Mouse (Mus musculus) neural tube, embryonic 12.5 days (tissue): Measurements from ENCODE around the gene Serinc5. TPM values are rescaled to one million over a fixed set of nuclear protein-coding genes. Genes with fewer than 3 reads are reported as not detected.

ENCODE experiments used
- ATAC-seq: fragments of 200-750 bp; cut with Nextera tagmentation; 2 replicates; pipeline ENCODE4 v1.8.0; 2017; ENCODE audit warnings: low read depth, mild to moderate bottlenecking, moderate TSS enrichment, moderate library complexity; ENCODE audit not compliant: low FRiP score
- H3K27ac ChIP-seq: fragments of 300-500 bp; sonication (generic); 2 replicates; pipeline ENCODE4 v1.5.1; 2016
- H3K27me3 ChIP-seq: fragments of 300-500 bp; sonication (generic); replicated peaks from 2 replicates; pipeline ENCODE4 v1.6.1; 2016; ENCODE audit warnings: mild to moderate bottlenecking
- H3K36me3 ChIP-seq: fragments of 300-500 bp; sonication (generic); 2 replicates; pipeline ENCODE4 v1.6.1; 2016; ENCODE audit warnings: mild to moderate bottlenecking
- H3K4me1 ChIP-seq: fragments of 300-500 bp; sonication (generic); 2 replicates; pipeline ENCODE4 v1.6.1; 2016
- H3K4me2 ChIP-seq: fragments of 300-500 bp; sonication (generic); replicated peaks from 2 replicates; pipeline ENCODE4 v1.6.1; 2016; ENCODE audit warnings: mild to moderate bottlenecking
- H3K4me3 ChIP-seq: fragments of 300-500 bp; sonication (generic); 2 replicates; pipeline ENCODE4 v1.5.1; 2016
- H3K9ac ChIP-seq: fragments of 300-500 bp; sonication (generic); 2 replicates; pipeline ENCODE4 v1.6.1; 2016; ENCODE audit warnings: mild to moderate bottlenecking
- H3K9me3 ChIP-seq: fragments of 300-500 bp; sonication (generic); 2 replicates; pipeline ENCODE4 v1.6.1; 2016; ENCODE audit warnings: mild to moderate bottlenecking
- WGBS: fragments of 180-500 bp; shearing (Covaris S2); methylation state at CpG from one replicate; pipeline ENCODE4 v1.1.7; 2016; 5-methylcytosine and 5-hydroxymethylcytosine counted together
- polyA plus RNA-seq: library from polyadenylated mRNA; unstranded; fragments of >200 nt; fragmentation: Nextera tagmentation; extraction: Ambion mirVana; gene quantifications from 2 replicates; pipeline ENCODE4 v1.2.1, GENCODE M21; 2016

Gene Serinc5
- polyA plus RNA-seq, 1 experiment from 2014 or later = 27.9 TPM

DNA sequence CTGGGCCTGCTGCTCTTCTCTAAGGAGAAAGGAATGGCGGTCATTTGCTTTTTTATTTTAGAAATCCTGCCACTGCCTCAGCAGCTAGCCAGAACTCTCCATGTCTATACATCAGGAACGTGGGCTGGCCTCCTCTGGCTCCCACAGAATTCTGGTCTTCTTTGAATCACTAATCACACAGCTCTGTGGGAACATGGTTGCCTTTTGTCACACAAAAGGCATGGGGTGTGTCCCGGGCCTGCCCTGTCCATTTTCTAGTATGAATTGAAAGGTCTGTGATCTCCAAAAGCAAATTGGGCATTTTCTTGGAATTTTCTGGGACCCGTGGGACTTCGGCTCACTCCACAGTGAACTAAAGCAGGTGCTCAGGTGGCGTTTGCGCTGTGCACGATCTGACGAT is 87.9 kb downstream of the Serinc5 start:
- 57% methylated on average over 9 of the region's 9 CpGs for WGBS
- Histone ChIP-seq H3K9ac (no peak overlapping the region), H3K9me3 (no peaks in the 10 kb centered on the region), H3K4me2 (no peak overlapping the region), H3K4me3 (no peak overlapping the region), H3K4me1 (peaks cover 1% of the 10 kb centered on the region; the same call in 1 of the 2 replicates), H3K27me3 (no peaks in the 10 kb centered on the region), H3K36me3 (peaks cover 15% of the 10 kb centered on the region), H3K27ac (no peak overlapping the region)
- no peak for ATAC-seq

DNA sequence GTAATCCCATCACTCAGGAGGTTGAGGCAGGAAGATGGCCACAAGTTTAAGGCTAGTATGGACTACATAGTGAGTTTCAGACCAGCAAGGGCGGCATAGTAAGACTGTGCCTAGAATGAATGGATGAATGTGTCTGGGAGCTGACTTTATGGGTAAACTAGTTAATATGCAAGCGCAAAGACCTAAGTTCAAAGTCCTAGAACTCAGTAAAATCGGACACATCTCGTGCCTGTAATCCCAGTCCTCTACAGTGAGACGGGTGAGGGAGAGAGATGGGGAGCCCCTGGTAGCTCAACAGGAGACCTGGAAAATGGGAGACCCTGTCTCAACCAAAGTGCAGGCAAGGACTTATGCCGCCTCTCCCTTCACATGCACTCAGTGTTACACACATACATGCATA is 88.5 kb downstream of the Serinc5 start:
- 90% methylated on average over 6 of the region's 6 CpGs for WGBS
- ATAC-seq = no peak
- Histone ChIP-seq H3K27me3 (no peaks in the 10 kb centered on the region), H3K4me2 (no peak overlapping the region), H3K9me3 (no peaks in the 10 kb centered on the region), H3K4me1 (peaks cover 6% of the 10 kb centered on the region), H3K27ac (no peak overlapping the region), H3K36me3 (peaks cover 15% of the 10 kb centered on the region), H3K4me3 (no peak overlapping the region), H3K9ac (no peak overlapping the region)

DNA sequence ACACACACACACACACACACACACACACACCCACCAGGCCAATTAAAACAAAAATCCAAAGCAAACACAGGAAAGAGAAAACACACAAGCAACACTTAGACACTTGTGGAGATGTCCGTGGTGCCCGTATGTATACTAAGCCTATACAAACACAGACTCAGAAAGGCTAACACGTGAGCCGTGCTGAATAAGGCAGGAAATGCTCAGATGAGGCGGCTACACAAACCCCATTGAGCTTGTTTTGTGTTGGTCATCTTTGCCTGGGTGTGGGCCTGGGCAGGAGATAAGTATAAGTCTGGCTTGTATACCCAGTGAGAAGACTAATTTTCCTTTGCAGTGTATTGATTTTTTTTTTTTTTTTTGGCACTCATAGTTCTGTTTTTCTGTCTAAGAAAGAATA is 91.1 kb downstream of the Serinc5 start:
- 90% methylated on average over 5 of the region's 5 CpGs for WGBS
- H3K36me3 ChIP-seq = peaks cover 17% of the 10 kb centered on the region
- no peaks in the 10 kb centered on the region for H3K27me3 ChIP-seq
- H3K27ac ChIP-seq = no peak overlapping the region
- no peak overlapping the region for H3K9ac ChIP-seq
- no peak overlapping the region for H3K4me3 ChIP-seq
- H3K9me3 ChIP-seq = no peaks in the 10 kb centered on the region
- ATAC-seq = no peak
- no peak overlapping the region for H3K4me2 ChIP-seq
- H3K4me1 ChIP-seq = peaks cover 22% of the 10 kb centered on the region

DNA sequence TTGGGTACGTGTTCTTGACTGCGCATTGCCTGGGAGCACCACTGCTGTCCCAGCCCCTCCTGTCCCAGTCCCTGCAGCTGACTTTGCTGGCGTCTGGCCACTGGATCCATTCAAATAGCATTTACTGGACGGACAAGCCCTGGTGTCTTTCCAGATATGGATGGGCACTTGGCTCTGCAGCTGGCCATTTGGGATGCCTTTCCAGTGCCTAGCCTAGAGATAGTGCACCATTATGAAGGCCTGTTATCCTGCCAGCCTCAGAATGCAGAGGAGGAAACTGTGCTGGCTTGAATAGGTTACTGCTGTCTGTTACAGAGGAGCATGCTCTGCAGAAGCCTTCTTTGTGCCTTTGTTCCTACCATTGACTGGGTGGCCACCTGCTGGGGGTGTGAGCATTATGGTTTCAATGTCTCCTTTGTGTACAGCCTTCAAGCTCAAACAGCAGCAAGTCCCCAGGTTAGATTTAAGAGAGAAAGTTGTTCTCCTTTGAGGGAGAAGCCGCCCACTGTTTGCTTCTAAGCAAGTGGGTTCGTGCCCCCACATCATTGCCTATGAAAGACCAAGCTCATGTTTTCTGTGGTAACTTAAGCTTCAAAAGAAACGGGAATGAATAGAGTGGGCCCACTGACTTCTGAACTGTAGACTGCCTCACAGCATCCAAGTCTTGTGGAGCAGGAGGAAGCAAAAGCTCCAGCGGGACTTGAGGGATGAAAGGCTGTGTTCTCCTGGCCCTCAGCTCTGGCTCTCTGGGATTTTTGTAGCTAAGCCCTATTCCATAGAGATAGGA is 92.5 kb downstream of the Serinc5 start:
- Histone ChIP-seq H3K36me3 (peaks cover 31% of the 10 kb centered on the region), H3K27me3 (no peaks in the 10 kb centered on the region), H3K4me3 (no peak overlapping the region), H3K9ac (no peak overlapping the region), H3K4me2 (no peak overlapping the region), H3K9me3 (no peaks in the 10 kb centered on the region), H3K4me1 (peaks cover 22% of the 10 kb centered on the region), H3K27ac (peak overlapping the region; percentile 62)
- peak; percentile 90 for ATAC-seq
- 26% methylated on average over 8 of the region's 8 CpGs for WGBS

DNA sequence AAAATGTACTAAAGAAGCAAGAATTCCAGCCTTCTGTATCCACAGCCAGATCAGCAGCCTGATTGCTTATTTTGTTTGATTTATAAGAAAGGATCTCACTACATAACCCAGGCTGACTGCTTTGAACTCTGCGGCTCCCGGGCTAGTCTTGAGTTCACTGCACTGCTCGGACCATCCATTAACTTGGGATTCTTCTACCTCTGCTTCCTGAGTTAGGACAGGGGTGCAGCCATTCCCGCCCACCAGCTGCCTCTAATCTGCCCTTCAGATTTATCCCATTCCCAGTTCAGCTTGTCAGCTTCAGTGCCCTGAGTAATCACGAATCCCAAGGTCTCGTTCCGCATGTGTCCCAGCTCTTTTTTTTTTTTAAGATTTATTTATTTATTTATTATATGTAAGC is 93.3 kb downstream of the Serinc5 start:
- ATAC-seq = no peak
- Histone ChIP-seq H3K36me3 (peaks cover 37% of the 10 kb centered on the region), H3K9me3 (no peaks in the 10 kb centered on the region), H3K4me2 (no peak overlapping the region), H3K4me1 (peaks cover 25% of the 10 kb centered on the region), H3K27me3 (no peaks in the 10 kb centered on the region), H3K9ac (no peak overlapping the region), H3K27ac (0 out of 2 replicates have a peak overlapping the region, but pooled peaks have one; percentile 38), H3K4me3 (no peak overlapping the region)
- 30% methylated on average over 7 of the region's 7 CpGs for WGBS

DNA sequence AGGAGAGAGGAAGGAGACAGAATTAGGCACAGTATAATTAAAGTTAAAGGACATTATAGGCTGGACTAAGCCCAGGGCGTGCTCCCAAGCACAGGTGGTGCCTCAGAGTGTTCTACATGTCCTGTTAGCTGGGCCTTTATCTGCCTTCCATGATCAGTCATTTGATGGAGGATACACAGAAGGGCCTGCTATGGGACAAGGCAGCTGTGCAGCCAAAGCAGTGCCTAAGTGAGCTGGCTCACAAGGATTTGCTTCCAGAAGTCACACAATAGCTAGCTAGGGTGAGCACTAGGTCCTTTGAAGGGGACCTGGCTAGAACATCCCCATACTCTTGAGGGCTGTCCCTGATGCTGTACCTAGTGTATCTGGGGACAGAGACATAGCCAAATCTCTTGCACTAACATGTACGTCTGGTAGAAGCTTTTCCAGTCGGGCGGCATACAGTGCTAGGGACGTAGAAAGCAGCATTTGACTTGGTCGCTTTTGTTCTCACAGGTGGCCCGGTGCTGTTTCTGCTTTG is 94.2 kb downstream of the Serinc5 start:
- Histone ChIP-seq H3K9ac (no peak overlapping the region), H3K9me3 (no peaks in the 10 kb centered on the region), H3K27me3 (no peaks in the 10 kb centered on the region), H3K4me1 (peaks cover 32% of the 10 kb centered on the region), H3K4me2 (no peak overlapping the region), H3K4me3 (no peak overlapping the region), H3K36me3 (peaks cover 42% of the 10 kb centered on the region), H3K27ac (no peak overlapping the region)
- 86% methylated on average over 7 of the region's 7 CpGs for WGBS
- no peak for ATAC-seq

DNA sequence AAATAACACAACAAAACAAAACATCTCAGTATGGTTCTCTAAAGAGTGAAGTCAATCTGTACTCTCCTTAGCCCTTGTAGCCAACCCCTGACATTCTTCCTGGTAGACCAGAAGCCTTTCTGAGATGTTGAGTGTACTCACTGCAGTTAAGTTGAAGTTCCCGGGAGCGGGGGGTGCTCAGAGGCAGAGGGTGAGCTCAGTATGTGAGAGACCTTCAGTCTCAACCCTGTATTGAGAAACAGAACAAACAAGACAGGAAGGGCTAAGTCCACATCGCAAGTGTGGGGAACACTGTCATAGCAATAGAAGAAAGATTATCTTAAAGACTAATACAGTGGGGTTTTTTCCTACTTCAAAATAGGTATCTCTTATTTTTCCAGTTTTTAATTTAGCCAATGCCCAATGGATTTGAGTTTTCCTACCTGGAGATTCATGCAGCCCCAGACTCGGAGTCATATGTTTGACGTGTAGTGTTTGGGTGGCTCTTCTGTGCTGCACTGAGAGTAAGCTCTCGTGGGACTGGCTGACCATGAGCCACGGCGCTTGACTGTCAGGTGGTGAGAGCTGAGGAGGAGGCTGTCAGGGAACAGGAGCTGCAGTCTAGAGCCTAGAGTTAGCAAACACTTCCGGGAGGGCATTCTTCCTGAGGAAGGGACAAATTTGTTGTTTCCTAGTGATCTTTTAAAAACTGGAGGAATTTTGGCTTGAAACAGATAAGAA is 95.6 kb downstream of the Serinc5 start:
- Histone ChIP-seq H3K4me3 (no peak overlapping the region), H3K9ac (no peak overlapping the region), H3K9me3 (no peaks in the 10 kb centered on the region), H3K27me3 (no peaks in the 10 kb centered on the region), H3K36me3 (peaks cover 32% of the 10 kb centered on the region), H3K27ac (no peak overlapping the region), H3K4me1 (peaks cover 32% of the 10 kb centered on the region), H3K4me2 (no peak overlapping the region)
- no peak for ATAC-seq
- 93% methylated on average over 9 of the region's 9 CpGs for WGBS

DNA sequence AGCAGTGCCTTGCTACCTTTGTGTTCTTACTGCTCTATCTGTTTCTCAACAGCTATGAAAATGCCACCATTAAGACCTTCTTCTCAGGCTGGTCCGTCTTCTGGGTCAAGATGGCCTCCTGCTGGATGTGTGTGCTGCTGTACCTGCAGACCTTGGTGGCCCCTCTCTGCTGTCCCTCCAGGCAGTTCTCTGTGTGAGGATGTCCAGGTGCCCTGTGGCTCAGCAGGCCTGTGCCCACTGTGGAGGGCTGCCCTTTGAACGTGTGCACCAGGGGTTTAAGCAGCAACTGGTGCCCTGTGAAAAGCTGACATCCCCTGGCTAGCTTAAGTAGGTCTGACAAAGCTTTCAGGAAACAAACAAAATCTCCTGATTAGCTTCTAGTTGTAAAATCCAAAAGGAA is 97.0 kb downstream of the Serinc5 start:
- H3K9ac ChIP-seq = no peak overlapping the region
- no peaks in the 10 kb centered on the region for H3K9me3 ChIP-seq
- ATAC-seq = no peak
- no peaks in the 10 kb centered on the region for H3K27me3 ChIP-seq
- 77% methylated on average over 2 of the region's 2 CpGs for WGBS
- H3K27ac ChIP-seq = no peak overlapping the region
- peaks cover 32% of the 10 kb centered on the region for H3K36me3 ChIP-seq
- no peak overlapping the region for H3K4me3 ChIP-seq
- no peak overlapping the region for H3K4me2 ChIP-seq
- H3K4me1 ChIP-seq = peaks cover 32% of the 10 kb centered on the region

DNA sequence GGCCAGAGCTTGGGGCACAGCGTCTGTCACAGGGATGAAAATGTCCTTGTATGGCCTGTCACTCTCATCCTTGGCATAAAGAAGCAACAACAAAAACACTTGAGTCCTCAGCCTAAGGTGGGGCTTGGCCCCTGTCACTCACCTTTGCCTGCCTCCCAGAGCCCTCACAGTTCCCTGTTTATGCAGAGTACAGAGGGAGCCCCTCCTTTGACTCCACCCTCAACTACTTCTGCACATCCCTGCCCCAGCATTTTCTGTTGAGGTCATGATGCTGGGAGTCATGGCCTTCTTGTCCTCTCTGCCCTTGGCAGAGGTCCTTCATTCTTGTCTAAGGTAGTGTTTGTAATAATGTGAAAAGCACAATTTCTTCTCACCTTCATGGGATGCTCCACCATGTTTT is 97.6 kb downstream of the Serinc5 start:
- Histone ChIP-seq H3K4me3 (no peak overlapping the region), H3K9ac (no peak overlapping the region), H3K27me3 (no peaks in the 10 kb centered on the region), H3K4me2 (no peak overlapping the region), H3K36me3 (peaks cover 32% of the 10 kb centered on the region), H3K9me3 (no peaks in the 10 kb centered on the region), H3K4me1 (peaks cover 32% of the 10 kb centered on the region), H3K27ac (no peak overlapping the region)
- WGBS = 83% methylated on average over 1 of the region's 1 CpGs
- ATAC-seq = no peak

DNA sequence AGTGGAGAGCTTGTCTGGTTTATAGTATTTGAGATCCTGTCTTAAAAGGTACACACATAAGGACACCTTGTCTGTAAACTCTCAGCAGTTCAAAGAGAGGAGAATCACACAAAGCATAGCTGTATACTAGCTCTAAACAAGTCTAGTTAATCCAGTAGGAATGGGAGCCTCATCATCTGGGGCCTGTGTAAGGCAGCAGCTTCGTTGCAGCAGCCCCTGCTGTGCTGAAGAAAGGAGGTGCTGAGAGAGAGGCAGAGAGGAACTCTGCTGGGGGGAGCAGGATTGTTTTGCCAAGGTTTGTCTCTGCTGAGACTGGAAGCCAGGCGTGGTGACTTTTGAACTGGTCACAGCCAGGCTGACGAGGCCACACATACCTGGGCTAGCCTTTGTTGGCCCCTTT is 98.6 kb downstream of the Serinc5 start:
- peaks cover 26% of the 10 kb centered on the region for H3K4me1 ChIP-seq
- no peak for ATAC-seq
- H3K4me2 ChIP-seq = no peak overlapping the region
- H3K9ac ChIP-seq = 0 out of 2 replicates have a peak overlapping the region, but pooled peaks have one; percentile 0
- H3K27ac ChIP-seq = no peak overlapping the region
- peaks cover 32% of the 10 kb centered on the region for H3K36me3 ChIP-seq
- 10% methylated on average over 3 of the region's 3 CpGs for WGBS
- H3K27me3 ChIP-seq = no peaks in the 10 kb centered on the region
- H3K4me3 ChIP-seq = no peak overlapping the region
- H3K9me3 ChIP-seq = no peaks in the 10 kb centered on the region

DNA sequence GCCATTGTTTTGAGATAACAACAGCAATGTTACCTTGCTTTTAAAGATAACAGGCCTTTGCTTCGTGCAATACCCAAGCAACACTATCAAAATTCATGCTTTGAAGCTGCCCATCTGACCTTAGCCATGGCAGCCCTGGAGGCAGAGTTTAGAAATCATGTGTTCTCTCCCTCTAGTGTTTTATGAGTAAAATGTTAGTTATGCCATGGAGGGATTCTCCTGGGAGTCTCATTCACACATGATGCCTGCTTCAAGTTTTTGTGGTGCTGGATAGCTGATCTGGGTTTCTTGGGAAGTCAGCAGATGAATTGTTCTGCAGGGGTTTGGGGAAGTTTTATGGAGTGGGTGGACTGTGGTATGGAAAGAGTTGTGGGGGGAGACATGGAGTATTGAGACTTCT is 99.5 kb downstream of the Serinc5 start:
- ATAC-seq = no peak
- H3K27me3 ChIP-seq = no peaks in the 10 kb centered on the region
- H3K4me3 ChIP-seq = no peak overlapping the region
- H3K27ac ChIP-seq = no peak overlapping the region
- no peak overlapping the region for H3K9ac ChIP-seq
- 73% methylated on average over 1 of the region's 1 CpGs for WGBS
- H3K36me3 ChIP-seq = peaks cover 32% of the 10 kb centered on the region
- no peaks in the 10 kb centered on the region for H3K9me3 ChIP-seq
- peaks cover 18% of the 10 kb centered on the region for H3K4me1 ChIP-seq
- H3K4me2 ChIP-seq = no peak overlapping the region

DNA sequence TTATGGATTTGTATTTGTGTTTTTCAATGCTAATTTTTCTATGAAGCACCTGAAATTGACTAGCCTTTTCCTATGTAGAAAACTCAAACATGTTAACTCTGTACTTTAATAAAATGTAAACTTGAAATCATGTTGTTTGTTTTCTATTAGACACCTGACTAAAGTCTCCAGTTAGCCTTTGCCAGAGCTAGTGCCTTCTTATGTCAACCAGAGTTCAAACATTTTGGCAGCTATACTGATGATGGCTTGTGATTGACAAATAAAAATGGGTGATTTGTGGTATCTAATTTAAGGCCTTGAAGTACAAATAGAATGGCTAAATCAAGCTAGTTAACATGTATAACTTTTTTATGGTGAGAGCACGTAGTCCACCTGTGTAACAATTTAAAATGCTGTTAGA is 100.9 kb downstream of the Serinc5 start:
- Histone ChIP-seq H3K27ac (no peak overlapping the region), H3K9me3 (no peaks in the 10 kb centered on the region), H3K4me3 (no peak overlapping the region), H3K36me3 (peaks cover 26% of the 10 kb centered on the region), H3K4me2 (no peak overlapping the region), H3K4me1 (peaks cover 9% of the 10 kb centered on the region), H3K27me3 (no peaks in the 10 kb centered on the region), H3K9ac (no peak overlapping the region)
- ATAC-seq = no peak
- 93% methylated on average over 1 of the region's 1 CpGs for WGBS
